Mouse (Mus musculus): ENCODE results near the gene Uso1. TPM values are rescaled to one million over a fixed set of nuclear protein-coding genes. Genes with fewer than 3 reads are reported as not detected.
"Not testable (repeated sequence)": the region's sequence is repeated elsewhere in the genome, so short reads cannot be mapped to it uniquely, and the experiment has no call there.

Uso1 gene
- polyA plus RNA-seq, 1 experiment from 2014 or later, result 31.0 TPM

GRCm38 (mm10) chr5:92133006-92133405, 4.7 kb upstream of the Uso1 start:
- H3K27ac ChIP-seq (ENCODE audit: low read length); H3K4me3 ChIP-seq (ENCODE audit: low read length); H3K27me3 ChIP-seq (ENCODE audit: control insufficient read depth, insufficient read depth, low read length); H3K9me3 ChIP-seq (replicated peaks; ENCODE audit: control insufficient read depth, low read length); ATAC-seq (replicated peaks; ENCODE audit: extremely low read depth, insufficient read depth, low FRiP score); H3K9ac ChIP-seq (ENCODE audit: low read length); H3K4me2 ChIP-seq (ENCODE audit: low read depth, low read length); H3K36me3 ChIP-seq (ENCODE audit: control insufficient read depth, insufficient read depth): not testable (repeated sequence)
- WGBS, result 68% methylated on average over 4 of the region's 4 CpGs
- peaks cover 12% of the 10 kb centered on the region for H3K4me1 ChIP-seq (ENCODE audit: control insufficient read depth, insufficient read depth, low read length)

GRCm38 (mm10) chr5:92134934-92135333, 2.8 kb upstream of the Uso1 start:
- no peak overlapping the region for H3K4me3 ChIP-seq (ENCODE audit: low read length)
- H3K4me1 ChIP-seq (ENCODE audit: control insufficient read depth, insufficient read depth, low read length), result peaks cover 16% of the 10 kb centered on the region
- H3K27me3 ChIP-seq (ENCODE audit: control insufficient read depth, insufficient read depth, low read length), result no peaks in the 10 kb centered on the region
- no peaks in the 10 kb centered on the region for H3K9me3 ChIP-seq (replicated peaks; ENCODE audit: control insufficient read depth, low read length)
- H3K36me3 ChIP-seq (ENCODE audit: control insufficient read depth, insufficient read depth), result no peaks in the 10 kb centered on the region
- no peak overlapping the region for H3K27ac ChIP-seq (ENCODE audit: low read length)
- no peak overlapping the region for H3K9ac ChIP-seq (ENCODE audit: low read length)
- 82% methylated on average over 3 of the region's 3 CpGs for WGBS
- ATAC-seq (replicated peaks; ENCODE audit: extremely low read depth, insufficient read depth, low FRiP score), result no peak
- H3K4me2 ChIP-seq (ENCODE audit: low read depth, low read length), result no peak overlapping the region

GRCm38 (mm10) chr5:92136536-92137238, 1.1 kb upstream of the Uso1 start:
- WGBS, result 61% methylated on average over 9 of the region's 9 CpGs
- H3K9ac ChIP-seq (ENCODE audit: low read length), result peak overlapping the region; percentile 75
- no peaks in the 10 kb centered on the region for H3K36me3 ChIP-seq (ENCODE audit: control insufficient read depth, insufficient read depth)
- H3K27me3 ChIP-seq (ENCODE audit: control insufficient read depth, insufficient read depth, low read length), result no peaks in the 10 kb centered on the region
- H3K4me3 ChIP-seq (ENCODE audit: low read length), result peak overlapping the region; percentile 89
- peaks cover 16% of the 10 kb centered on the region for H3K4me1 ChIP-seq (ENCODE audit: control insufficient read depth, insufficient read depth, low read length)
- H3K27ac ChIP-seq (ENCODE audit: low read length), result no peak overlapping the region
- H3K9me3 ChIP-seq (replicated peaks; ENCODE audit: control insufficient read depth, low read length), result no peaks in the 10 kb centered on the region
- no peak for ATAC-seq (replicated peaks; ENCODE audit: extremely low read depth, insufficient read depth, low FRiP score)
- peak overlapping the region; percentile 88 for H3K4me2 ChIP-seq (ENCODE audit: low read depth, low read length)

- Histone ChIP-seq H3K9ac (ENCODE audit: low read length) (peak overlapping the region; percentile 93), H3K27me3 (ENCODE audit: control insufficient read depth, insufficient read depth, low read length) (no peaks in the 10 kb centered on the region), H3K4me2 (ENCODE audit: low read depth, low read length) (peak overlapping the region; percentile 86), H3K27ac (ENCODE audit: low read length) (peak overlapping the region; percentile 81), H3K36me3 (ENCODE audit: control insufficient read depth, insufficient read depth) (no peaks in the 10 kb centered on the region), H3K4me1 (ENCODE audit: control insufficient read depth, insufficient read depth, low read length) (peaks cover 16% of the 10 kb centered on the region), H3K9me3 (replicated peaks; ENCODE audit: control insufficient read depth, low read length) (no peaks in the 10 kb centered on the region), H3K4me3 (ENCODE audit: low read length) (peak overlapping the region; percentile 89)
- ATAC-seq (replicated peaks; ENCODE audit: extremely low read depth, insufficient read depth, low FRiP score), result peak; percentile 65
- WGBS, result under 1% methylated on average over 35 of the region's 43 CpGs
Measured at GRCm38 (mm10) chr5:92138093-92138621, 419 bp downstream of the Uso1 start.

GRCm38 (mm10) chr5:92139191-92139590, 1.5 kb downstream of the Uso1 start:
- Histone ChIP-seq H3K9ac (ENCODE audit: low read length) (peak overlapping the region; percentile 93), H3K4me2 (ENCODE audit: low read depth, low read length) (peak overlapping the region; percentile 86), H3K36me3 (ENCODE audit: control insufficient read depth, insufficient read depth) (no peaks in the 10 kb centered on the region), H3K9me3 (replicated peaks; ENCODE audit: control insufficient read depth, low read length) (no peaks in the 10 kb centered on the region), H3K4me3 (ENCODE audit: low read length) (peak overlapping the region; percentile 89), H3K27ac (ENCODE audit: low read length) (no peak overlapping the region), H3K4me1 (ENCODE audit: control insufficient read depth, insufficient read depth, low read length) (peaks cover 23% of the 10 kb centered on the region), H3K27me3 (ENCODE audit: control insufficient read depth, insufficient read depth, low read length) (no peaks in the 10 kb centered on the region)
- ATAC-seq (replicated peaks; ENCODE audit: extremely low read depth, insufficient read depth, low FRiP score), result no peak
- 15% methylated on average over 1 of the region's 1 CpGs for WGBS

- Histone ChIP-seq H3K36me3 (ENCODE audit: control insufficient read depth, insufficient read depth) (no peaks in the 10 kb centered on the region), H3K4me3 (ENCODE audit: low read length) (no peak overlapping the region), H3K4me2 (ENCODE audit: low read depth, low read length) (no peak overlapping the region), H3K27me3 (ENCODE audit: control insufficient read depth, insufficient read depth, low read length) (no peaks in the 10 kb centered on the region), H3K27ac (ENCODE audit: low read length) (no peak overlapping the region), H3K9me3 (replicated peaks; ENCODE audit: control insufficient read depth, low read length) (no peaks in the 10 kb centered on the region), H3K9ac (ENCODE audit: low read length) (no peak overlapping the region), H3K4me1 (ENCODE audit: control insufficient read depth, insufficient read depth, low read length) (peaks cover 26% of the 10 kb centered on the region)
- WGBS, result 76% methylated on average over 5 of the region's 5 CpGs
- no peak for ATAC-seq (replicated peaks; ENCODE audit: extremely low read depth, insufficient read depth, low FRiP score)
Measured at GRCm38 (mm10) chr5:92141696-92142095, 4.0 kb downstream of the Uso1 start.

- Histone ChIP-seq H3K4me3 (ENCODE audit: low read length) (no peak overlapping the region), H3K27ac (ENCODE audit: low read length) (no peak overlapping the region), H3K9me3 (replicated peaks; ENCODE audit: control insufficient read depth, low read length) (no peaks in the 10 kb centered on the region), H3K4me1 (ENCODE audit: control insufficient read depth, insufficient read depth, low read length) (peaks cover 23% of the 10 kb centered on the region), H3K9ac (ENCODE audit: low read length) (no peak overlapping the region), H3K27me3 (ENCODE audit: control insufficient read depth, insufficient read depth, low read length) (no peaks in the 10 kb centered on the region), H3K36me3 (ENCODE audit: control insufficient read depth, insufficient read depth) (no peaks in the 10 kb centered on the region), H3K4me2 (ENCODE audit: low read depth, low read length) (no peak overlapping the region)
- ATAC-seq (replicated peaks; ENCODE audit: extremely low read depth, insufficient read depth, low FRiP score), result no peak
- WGBS, result 84% methylated on average over 3 of the region's 3 CpGs
Measured at GRCm38 (mm10) chr5:92142481-92142880, 4.7 kb downstream of the Uso1 start.

GRCm38 (mm10) chr5:92143665-92144064, 5.9 kb downstream of the Uso1 start:
- Histone ChIP-seq H3K4me1 (ENCODE audit: control insufficient read depth, insufficient read depth, low read length) (peaks cover 23% of the 10 kb centered on the region), H3K27me3 (ENCODE audit: control insufficient read depth, insufficient read depth, low read length) (no peaks in the 10 kb centered on the region), H3K4me2 (ENCODE audit: low read depth, low read length) (peak overlapping the region; percentile 25; the same call in 1 of the 2 replicates), H3K4me3 (ENCODE audit: low read length) (no peak overlapping the region), H3K9ac (ENCODE audit: low read length) (no peak overlapping the region), H3K36me3 (ENCODE audit: control insufficient read depth, insufficient read depth) (no peaks in the 10 kb centered on the region), H3K9me3 (replicated peaks; ENCODE audit: control insufficient read depth, low read length) (no peaks in the 10 kb centered on the region), H3K27ac (ENCODE audit: low read length) (peak overlapping the region; percentile 65)
- no peak for ATAC-seq (replicated peaks; ENCODE audit: extremely low read depth, insufficient read depth, low FRiP score)
- WGBS, result 63% methylated on average over 6 of the region's 6 CpGs

GRCm38 (mm10) chr5:92144954-92145708, 7.4 kb downstream of the Uso1 start:
- no peak overlapping the region for H3K27ac ChIP-seq (ENCODE audit: low read length)
- H3K4me1 ChIP-seq (ENCODE audit: control insufficient read depth, insufficient read depth, low read length), result peaks cover 18% of the 10 kb centered on the region
- 73% methylated on average over 7 of the region's 7 CpGs for WGBS
- H3K4me2 ChIP-seq (ENCODE audit: low read depth, low read length), result no peak overlapping the region
- no peak overlapping the region for H3K9ac ChIP-seq (ENCODE audit: low read length)
- H3K27me3 ChIP-seq (ENCODE audit: control insufficient read depth, insufficient read depth, low read length), result no peaks in the 10 kb centered on the region
- no peak overlapping the region for H3K4me3 ChIP-seq (ENCODE audit: low read length)
- H3K36me3 ChIP-seq (ENCODE audit: control insufficient read depth, insufficient read depth), result no peaks in the 10 kb centered on the region
- no peak for ATAC-seq (replicated peaks; ENCODE audit: extremely low read depth, insufficient read depth, low FRiP score)
- no peaks in the 10 kb centered on the region for H3K9me3 ChIP-seq (replicated peaks; ENCODE audit: control insufficient read depth, low read length)
